Mouse (Mus musculus): Measurements from ENCODE around the gene B3gnt6.
A peak's percentile ranks its signal among the peaks of the same experiment; 100 is the strongest.

B3gnt6 gene

DNA sequence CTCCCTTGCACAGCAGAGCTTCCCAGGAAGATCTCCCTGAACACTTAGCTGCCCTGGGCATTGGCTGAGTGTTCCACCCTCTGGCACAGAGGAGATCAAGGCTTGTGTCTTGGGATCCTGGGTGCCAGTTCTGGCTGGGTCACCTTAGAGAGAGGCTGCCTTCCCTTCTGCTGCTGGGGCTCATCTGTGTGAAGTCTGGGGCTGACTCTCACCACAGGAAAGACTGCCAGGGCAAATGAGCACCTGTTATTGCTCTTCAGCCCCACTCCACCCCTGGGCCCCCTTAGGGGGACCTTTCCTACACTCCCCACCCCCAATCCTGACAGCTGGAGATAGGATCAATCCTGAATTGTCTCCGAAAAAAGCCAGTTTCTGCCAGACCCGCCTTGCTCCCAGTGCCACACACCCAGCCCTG, 22.2 kb downstream of the B3gnt6 start:
- no peak for DNase-seq (ENCODE audit: low spot score)

DNA sequence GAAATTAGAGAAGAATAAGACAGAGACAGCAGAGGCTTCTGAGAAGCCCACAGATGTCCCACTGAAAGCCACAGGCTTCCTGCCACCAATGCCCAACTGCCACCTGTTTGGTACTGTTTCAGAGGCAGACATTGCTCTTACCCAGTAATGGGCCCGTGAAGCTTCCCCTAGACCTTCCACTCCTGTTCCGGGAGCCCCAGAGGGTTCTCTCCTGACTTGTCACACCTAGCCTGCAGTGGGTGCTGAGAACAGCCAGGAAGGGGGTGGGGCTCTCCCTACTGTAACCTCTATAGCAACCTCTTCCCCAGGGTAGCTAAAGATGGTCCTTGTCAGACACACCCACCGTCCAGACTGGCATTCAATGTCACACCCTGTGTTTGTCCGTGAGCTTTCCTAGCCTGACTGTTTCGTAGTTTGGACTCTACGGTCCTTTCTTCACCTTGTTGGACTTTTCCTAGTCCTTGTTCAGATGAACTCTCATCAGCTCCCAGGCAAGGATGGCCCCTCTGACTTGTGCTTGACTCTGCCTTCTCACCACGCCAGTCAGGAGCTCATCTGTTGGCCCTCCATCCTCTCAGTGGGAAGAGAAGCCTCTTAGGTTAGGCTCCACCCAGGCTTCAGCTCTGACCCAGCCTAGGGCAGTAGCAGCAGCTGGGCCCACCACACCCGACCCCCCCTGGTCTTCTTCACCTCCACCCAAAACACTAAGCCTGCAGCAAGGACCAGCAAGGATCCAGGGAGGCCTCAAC, 22.8 kb downstream of the B3gnt6 start:
- no peak for DNase-seq (ENCODE audit: low spot score)

DNA sequence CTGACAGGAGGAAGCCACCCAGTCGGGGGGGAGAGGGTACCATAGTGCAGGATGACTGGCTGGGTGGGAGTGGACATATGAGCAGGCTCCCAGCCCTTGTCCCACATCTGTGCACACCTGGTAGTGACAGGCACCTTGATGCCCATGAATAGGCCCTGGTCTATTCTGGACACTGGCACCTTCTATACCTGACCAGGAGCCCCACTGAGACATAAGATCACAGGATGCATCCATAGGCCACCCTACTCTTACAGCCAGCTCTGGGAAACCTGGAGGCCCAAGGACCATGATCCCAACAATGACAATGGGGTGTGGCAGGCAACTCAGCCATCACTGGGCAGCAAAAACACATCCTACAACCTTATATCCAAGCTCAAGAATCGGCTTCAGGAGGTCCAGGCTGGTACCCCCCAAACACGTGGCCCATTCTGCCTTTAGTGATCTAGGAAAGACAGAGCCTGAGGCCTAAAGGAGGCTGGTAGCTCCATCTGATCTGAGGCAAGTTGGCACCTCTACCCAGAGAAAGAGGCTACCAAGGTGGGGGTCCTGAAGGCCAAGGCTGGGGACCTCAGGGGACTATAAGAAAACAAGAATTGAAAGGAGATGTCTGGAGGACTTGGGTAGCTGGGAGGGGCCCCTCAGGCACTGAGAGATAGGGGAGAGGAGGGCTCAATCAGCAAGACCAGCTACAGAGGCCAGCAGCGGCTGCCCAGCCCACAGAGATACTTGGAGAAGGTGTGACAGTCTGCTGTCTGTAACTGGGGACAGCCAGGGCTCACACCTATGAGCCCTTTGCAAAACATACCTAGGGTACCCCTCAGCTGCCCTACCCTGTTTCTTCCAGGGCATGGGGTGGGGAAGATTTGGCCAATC, 24.2 kb downstream of the B3gnt6 start:
- DNase-seq (ENCODE audit: low spot score), result no peak

DNA sequence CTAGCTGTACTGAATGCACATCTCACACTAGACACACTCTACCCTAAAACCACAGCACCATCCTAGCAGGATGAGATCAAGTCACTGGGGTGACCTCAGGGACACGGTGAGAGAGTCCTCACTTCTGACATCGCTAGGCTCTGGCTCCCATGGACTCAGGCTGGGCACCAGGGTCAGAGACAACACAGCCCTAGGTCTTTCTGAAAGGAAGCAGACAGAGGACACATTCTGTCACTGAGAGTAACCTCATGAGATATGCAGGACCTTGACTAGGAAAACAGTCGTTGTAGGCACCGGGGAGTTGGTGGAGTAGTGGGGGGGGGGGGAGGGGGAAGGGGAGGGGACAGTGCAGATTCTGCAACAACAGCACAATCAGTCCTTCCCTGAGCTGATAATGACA, 25.9 kb downstream of the B3gnt6 start:
- DNase-seq (ENCODE audit: low spot score), result no peak

DNA sequence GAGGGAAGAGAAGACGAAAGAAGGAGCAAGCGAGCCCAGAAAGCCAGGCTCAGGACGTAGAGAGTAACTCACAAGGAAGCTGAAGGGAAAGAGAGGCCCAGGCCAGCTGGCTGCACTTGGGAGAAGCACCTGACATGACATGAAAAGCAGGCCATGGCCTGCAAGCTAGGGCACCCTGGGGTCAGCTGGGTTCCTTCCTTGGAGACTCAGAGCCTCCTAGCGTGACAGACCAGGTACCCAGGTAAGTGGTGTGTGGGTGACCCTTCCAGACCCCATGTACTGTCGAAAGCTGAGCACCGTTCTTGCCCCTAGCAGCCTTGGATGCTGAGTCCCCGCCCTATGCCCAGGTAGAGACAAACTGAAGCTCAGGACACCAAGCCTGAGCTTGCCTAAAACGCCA, 26.6 kb downstream of the B3gnt6 start:
- no peak for DNase-seq (ENCODE audit: low spot score)

DNA sequence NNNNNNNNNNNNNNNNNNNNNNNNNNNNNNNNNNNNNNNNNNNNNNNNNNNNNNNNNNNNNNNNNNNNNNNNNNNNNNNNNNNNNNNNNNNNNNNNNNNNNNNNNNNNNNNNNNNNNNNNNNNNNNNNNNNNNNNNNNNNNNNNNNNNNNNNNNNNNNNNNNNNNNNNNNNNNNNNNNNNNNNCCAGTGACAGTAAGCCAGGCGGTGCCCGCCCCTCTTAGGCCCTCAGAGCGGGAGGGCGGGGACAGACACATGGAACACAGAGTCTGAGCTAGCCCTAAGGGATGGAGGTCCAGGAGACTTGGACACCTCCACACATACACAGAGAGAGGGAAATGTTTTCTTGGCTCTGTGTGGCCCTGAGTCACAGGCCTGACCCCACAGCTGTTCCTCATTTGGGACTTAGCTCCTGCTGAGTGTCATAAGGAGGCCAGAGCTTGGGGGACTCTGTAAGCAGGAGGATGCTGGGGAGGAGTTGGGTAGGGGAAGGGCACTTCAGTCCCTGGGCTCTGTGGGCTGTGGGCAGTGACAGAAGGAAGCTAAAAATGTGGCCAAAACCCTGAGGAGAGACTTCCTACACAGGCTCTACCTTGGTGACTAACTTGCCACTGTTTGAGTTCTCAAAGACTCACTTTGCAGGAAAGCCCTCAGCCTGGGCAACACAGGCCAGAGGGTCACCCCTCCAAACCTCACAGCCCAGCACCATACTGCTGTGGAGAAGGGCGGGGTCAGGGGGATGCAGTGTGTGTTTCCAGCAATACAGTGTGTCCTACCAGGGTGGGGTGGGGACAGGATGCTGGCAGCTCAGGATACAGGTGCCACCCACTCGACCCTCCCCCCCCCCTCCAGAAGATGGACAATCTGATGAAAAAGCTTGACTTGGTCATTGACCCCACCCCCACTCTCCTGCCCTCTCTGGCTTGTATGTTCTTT, 27.9 kb downstream of the B3gnt6 start:
- DNase-seq (ENCODE audit: low spot score), result no peak

DNA sequence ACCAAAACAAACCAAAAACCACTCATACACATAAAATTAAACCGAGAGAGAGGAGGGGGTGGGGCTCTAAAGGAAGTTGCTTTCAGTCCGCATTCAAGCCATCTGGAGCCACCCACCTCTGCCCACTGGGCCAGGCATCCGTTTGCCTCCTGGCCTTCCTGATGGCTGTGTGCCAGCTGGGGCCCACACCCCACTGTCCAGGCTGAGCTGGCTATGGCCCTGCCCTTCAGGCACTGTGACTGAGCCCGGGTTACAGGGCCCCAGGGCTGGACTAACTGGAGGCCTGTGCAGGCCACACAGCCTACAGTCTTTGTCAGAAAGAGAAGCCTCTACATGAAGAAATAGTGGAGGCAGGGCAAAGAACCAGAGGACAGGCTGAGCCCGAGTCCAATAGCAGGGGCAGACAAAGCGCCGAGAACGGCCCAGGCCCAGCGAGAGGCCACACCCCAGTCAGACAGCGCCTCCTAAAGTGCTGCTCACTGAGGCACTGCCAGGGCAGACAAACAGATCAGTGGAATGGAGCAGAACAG, 34.2 kb downstream of the B3gnt6 start:
- no peak for DNase-seq (ENCODE audit: low spot score)

DNA sequence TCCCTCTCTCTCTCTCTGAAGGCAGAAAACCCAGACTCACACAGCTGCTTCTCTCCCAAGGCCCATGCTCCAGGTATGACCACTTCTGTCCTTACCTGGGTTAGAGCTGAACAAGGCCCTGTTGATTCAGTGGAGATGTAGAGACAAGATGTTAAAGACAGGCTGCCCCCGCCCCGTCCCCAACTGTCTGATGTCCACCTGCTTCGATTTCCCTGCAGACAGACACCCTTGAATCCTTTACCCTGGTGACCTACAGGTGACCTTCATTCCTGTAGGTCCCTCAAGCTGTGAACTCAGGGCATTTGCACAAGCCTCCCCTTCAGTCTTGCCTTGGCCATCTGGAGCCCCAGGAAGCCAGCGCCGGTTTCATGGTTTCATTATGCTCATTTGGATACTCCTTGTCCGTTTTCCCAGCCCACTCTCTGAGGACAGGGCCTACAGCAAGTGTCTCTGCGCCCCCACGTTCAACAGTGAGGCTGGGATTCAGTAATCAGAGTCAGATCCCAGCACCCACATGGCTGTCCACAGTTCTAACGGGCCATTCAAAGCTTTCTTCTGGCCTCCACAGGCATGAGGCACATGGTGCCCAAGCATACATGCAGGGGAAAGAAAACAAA, 34.8 kb downstream of the B3gnt6 start:
- DNase-seq (ENCODE audit: low spot score), result no peak

DNA sequence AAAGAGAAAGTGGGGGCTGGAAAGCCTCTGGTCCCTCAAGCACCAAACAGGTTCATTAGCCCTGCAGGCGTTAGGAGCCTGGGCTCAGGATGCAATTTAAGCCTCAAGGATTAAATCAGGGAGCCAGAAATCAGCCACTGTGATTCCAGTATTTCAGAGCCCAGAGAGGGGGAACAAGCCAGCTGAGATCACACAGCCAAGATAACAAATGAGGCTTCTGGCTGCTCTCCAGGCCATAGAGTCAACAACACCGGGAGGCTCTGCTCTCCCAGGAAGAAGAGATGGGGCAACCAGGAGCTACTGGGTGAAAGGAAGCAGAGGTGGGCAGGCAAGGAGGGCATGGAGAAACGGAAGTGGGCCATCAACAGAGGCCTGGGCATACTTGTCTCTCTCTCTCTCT, 35.6 kb downstream of the B3gnt6 start:
- DNase-seq (ENCODE audit: low spot score), result no peak

DNA sequence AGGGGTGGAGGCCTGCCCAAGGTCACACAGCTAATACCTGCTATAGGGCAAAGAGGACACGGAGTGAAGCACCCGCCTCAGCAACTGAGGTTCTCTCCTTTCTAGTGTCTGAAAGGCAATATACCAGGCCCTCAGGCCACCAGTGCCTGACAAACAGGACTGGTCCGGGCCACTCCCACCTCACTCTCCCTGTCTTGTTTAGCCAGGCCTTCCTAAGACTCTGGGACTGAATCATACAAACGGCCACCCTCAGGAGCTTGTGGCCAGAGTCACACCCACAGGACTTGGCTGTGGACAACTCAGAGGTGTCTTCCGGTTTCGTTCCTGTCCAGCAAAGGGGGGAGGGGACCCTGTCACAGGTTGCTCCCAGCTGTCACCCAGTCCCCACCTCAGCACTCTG, 37.0 kb downstream of the B3gnt6 start:
- no peak for DNase-seq (ENCODE audit: low spot score)

DNA sequence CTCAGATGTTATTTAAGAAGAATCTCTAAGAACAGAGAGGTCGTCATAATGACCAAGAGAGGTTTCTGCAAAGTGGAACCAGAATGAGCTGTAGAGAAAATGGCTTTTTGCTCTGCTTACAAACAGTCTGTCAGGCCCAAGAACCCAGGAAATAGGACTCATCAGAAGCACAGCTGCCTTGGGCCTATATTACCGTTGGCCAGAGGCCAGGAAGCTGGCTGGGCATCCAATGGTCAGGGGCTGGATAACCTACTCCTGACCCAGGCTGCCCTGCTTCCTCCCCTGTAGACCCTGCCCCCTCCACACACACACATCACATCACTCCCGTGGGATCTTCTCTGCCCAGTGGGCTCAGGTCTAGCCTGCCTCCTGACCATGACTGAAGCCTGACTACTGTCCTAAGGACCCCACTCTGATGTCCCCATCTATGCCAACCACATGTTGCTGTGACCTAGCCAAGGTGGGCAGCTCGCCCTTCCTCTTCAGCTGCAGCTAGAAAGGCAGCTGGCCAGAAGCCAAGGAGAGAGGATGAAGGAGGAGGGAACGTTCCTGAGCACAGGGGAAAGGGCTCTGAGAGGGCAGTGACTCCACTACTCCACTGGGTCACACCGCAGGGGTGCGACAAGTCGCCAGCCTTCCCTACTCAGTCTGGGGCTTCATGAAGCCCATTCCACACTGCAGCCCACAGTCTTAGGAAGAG, 39.1 kb downstream of the B3gnt6 start:
- no peak for DNase-seq (ENCODE audit: low spot score)

DNA sequence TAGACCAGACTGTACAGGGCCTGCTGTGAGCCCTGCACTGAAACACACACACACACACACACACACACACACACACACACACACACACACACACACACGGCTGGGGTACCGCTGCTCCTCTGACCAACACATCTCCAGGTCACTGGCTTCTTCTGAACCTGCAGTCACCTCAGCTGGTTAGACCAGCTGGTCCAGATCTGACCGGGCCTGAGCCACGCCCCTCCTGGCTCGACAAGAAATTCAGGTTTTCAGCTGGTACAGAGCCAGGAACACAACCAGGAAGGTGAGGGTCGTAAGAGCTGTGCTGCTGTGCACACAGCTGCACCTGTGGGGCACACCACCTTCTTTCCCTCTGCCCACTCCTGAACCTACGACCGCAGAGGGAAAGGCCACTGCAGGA, 40.8 kb downstream of the B3gnt6 start:
- DNase-seq (ENCODE audit: low spot score), result no peak

DNA sequence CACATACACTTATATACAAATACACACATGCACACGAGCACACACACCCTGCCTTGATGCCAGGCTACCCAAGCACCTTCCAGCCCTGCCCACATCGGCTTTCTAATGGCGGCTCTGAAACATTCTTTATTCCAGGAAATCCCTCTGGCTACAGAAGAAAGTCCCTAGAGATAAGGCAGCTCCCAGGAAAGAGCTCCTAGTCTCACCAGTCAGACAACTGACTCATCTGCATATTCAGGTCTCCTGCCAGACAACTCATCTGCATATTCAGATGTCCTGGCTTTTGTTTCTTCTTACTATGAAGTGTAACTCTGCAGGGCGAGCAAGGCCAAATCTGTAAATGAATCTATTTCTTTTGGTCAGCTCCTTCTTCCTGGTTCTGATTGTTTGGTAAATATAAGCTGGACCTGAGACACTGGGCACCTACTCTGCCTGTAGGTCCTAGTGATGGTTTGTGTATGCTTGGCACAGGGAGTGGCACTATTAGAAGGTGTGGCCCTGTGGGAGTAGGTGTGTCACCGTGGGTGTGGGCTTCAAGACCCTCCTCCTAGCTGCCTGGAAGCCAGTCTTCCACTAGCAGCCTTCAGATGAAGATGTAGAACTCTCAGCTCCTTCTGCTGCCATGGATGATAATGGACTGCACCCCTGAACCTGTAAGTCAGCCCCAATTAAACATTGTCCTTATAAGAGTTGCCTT, 41.5 kb downstream of the B3gnt6 start:
- DNase-seq (ENCODE audit: low spot score), result no peak

DNA sequence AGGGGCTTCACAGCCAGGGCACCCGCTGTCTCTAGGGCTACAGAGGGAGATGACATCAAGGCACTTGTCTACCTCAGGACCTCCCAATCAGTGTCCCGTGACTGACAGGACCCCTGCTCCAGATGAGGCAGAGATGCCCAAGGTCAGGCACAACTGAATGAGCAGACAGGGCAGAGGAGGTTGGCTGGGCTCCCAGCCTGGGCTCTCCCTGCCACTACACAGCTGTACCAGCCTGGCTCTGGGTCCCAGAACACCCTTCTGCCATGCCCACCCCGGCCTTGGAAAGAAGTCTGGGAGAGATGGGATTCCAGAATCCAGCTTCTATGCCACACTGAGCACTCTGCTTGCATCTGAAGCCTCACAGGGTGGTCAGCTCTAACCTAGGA, 43.0 kb downstream of the B3gnt6 start:
- no peak for DNase-seq (ENCODE audit: low spot score)

DNA sequence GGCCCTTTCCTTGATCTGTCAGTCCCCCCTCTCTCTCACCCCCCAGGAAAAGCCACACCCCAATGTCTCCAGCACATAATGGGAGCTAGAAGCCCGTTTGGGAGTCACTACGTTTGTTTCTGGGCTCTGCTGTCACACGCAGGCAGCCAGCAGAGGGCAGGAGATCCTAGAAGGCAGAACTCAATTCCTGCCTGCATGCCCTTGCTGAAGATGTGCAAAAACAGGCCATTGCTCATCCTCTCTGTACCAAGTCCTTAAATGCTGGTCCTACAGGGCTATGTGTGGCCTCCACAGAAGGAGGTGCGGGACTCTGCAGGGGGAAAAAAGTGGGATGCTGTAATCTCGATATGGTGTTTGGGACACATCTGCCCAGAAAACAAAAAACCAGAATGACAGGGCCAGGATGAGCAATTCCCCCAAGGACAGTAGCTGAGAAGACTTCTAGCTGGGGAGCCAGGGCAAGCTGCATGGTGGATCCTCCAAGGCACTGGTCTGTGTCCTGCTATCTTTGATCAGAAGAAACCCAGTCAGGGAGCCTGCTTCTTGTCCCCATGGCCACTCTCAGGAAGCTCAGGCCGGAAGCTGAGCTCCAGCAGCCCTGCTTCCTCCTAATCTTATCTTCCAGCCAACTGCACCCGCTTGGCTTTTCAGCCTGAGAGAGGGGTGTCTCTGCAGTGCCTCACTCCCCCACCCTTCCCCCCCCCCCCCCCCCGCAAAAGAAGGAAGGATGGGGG, 43.6 kb downstream of the B3gnt6 start:
- DNase-seq (ENCODE audit: low spot score), result peak; percentile 80

DNA sequence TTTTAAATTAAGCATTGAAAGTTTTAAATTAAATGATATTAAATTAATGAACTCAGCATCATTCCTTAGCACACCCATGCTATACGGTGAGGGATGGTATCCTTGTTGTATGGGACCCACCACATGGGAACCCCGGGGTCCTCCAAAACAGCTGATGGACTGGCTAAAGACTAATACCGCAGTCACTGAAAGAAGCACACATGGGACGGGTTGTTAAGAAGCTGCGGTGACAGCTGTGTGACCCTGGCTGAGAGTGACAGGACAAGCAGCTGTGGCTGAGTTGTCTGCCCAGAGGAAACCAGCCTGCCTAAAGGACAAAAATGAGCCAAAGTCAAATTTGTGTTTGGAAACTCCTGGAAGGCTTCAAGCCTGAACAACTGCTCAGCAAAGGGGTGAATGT, 45.4 kb downstream of the B3gnt6 start:
- DNase-seq (ENCODE audit: low spot score), result no peak

DNA sequence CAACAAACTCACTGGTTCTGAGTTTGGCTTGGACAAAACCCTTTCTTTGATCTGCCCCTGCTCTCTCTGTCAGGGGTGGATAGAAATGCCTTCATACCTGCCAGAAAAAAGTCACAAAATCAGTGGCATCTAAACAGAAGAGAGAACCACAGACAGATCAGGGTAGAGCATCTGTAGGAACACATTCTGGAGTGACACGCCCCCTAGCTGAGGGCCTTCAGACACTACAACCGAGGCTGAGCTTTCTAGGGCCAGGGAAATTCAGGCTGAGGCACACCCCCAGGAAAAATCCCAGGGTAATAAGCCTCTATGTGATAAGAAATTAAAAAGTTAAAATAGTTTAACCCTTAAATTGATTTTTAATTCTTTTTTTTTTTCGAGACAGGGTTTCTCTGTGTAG, 45.9 kb downstream of the B3gnt6 start:
- DNase-seq (ENCODE audit: low spot score), result no peak

DNA sequence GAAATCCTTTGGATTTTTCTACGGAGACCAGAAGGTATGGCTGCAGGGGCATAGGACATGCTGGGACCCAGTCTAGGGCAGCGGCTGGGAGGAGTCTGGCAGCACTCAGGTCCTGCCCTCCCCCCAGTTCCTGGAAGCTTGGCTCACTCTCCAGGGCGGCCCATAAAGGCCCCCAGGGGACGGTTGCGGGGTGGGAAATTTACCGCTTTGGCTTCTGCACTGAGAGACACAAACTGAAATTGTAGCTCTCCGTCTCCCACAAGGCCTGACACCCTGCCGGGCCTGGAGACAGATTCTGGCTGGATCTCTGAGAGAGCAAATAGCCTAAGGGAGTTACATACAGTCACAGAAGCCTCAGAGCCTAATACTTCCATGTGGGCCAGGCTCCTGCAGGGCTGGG, 46.9 kb downstream of the B3gnt6 start:
- no peak for DNase-seq (ENCODE audit: low spot score)

DNA sequence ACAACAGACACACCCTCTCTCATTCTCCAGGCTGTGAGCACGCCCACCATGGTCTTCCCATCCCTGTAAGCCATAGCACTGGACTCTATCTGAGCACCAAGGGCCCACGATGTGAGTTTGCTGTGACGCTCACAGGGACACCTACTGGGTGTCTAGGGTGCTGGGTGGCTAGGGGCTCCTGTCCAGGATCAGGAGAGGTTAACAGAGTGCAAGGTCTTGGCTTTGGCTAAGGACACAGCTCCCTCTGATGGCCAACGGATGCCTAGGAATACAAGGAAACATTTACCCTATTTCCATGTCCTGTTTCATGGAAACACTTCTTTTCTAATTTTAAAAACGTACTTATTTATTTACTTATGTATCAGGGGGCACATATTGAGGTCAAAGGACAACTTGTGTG, 48.8 kb downstream of the B3gnt6 start:
- no peak for DNase-seq (ENCODE audit: low spot score)

DNA sequence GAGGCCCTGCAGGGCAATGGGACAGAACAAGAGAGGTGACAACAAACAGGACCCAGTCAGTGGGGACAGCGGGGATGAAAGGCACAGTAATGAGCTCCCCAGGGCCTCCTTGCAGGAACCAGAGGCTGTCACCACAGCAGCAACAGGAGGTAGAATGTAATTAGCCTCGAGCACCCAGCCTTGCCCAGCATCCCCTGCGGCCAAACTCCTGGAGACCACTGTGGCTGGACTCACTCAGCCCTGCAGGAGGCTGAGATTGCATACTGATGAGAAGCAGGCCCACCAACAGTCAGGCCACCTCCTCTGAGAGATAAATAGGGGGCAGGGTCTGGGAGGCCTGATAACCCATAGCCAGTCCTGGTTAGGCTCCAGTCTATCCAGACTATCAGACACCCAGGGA, 49.5 kb downstream of the B3gnt6 start:
- DNase-seq (ENCODE audit: low spot score), result no peak

All from retina, embryonic 14.5 days (tissue).